Mouse (Mus musculus): Measurements from ENCODE around the gene Nipbl.

Gene Nipbl

DNA sequence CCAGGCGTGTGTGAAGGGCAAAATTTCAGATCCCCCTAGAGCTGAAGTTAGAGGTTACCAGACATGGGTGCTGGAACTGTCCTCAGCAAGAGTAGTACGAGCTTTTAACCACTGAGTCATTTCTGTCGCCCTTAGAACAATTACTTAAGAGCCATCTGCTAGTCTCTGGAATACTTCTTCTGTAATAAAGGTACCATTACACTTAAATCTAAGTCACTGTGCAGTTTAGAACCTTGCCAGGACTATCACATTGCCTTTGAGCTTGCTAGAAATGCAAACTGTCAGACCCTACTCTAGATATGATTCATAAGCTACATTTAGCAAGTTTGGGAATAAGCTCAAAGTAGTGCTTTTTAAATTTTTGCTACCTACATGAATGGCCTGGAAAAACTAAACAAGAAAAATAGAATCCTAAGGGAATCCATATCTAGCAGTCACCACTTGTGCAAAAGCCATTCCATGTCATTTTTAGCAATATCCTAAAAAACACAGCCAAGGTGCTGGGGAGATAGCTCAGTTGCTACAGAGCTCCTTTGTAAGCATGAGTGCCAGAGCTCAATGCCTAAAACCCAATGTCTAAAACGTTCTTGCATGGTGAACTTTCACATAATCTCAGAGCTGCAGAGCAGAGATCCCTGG, 27.6 kb downstream of the Nipbl start:
- 55% methylated on average over 4 of the region's 4 CpGs for WGBS

DNA sequence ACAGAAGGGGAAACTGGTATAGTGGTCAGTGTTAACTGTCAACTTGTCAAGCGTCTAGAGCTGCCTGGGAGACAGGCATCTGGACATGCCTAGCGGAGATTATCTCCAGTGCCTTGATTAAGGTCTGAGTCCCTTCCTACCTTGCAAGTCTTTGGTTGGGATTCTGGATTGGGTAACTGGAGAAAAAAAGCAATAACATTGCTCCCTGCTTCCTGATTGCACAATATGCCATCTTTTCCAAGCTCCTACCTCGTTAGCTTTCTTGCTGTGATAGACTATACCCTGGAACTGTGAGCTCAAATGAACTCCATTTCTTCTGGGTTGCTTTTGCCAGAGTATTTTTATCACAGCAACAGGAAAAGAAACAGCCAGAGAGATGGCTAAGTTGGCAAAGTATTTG, 30.9 kb downstream of the Nipbl start:
- 76% methylated on average over 3 of the region's 3 CpGs for WGBS

DNA sequence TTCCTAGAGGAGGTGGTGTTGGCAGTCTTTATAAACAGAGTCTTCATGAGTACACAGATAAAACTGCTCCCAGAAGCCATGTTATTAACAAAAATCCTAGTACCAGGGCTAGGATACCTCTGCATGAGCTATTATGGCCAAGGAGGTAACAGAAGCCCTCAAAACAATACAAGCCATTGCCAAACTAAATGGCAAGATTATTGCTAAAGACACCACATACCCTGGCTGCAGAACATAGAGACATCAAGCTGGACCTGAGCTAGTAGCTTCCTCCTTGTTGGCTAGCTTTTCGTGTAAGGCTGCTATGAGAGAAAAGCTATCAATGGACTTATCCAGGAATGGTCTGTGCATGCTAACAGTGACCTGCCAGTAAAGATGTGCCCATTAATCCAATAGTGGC, 32.4 kb downstream of the Nipbl start:
- WGBS = 85% methylated on average over 1 of the region's 1 CpGs

DNA sequence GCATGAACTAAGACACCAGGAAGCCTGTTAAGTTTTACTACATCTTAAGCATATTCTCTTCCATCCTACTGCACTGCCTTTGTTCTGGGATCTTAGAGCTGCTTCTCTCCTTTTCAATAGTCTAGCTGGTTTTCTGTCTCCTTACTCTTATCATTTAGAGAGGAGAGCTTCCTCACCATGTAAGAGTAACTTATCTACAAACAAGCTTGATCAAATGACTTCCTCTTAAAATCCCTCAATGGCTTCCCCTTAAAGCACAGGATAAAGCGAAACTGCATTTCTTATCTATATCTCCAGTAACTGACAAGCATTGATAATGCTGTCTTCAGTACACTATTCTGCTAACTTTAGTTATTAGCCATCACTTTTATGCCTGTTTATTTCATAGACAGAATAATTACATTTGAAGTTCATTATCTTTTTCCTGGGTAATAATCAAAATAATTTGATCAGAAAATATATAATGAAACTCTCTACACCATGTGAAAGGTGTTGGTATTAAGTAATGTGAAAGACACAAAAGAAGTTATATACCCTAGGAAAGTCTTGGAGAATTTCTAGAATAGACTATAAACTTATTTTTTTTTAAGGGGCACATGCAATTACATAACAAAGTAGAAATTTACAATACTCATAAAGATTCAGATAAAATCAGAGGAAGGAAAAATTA, 33.0 kb downstream of the Nipbl start:
- WGBS = 86% methylated on average over 1 of the region's 1 CpGs

DNA sequence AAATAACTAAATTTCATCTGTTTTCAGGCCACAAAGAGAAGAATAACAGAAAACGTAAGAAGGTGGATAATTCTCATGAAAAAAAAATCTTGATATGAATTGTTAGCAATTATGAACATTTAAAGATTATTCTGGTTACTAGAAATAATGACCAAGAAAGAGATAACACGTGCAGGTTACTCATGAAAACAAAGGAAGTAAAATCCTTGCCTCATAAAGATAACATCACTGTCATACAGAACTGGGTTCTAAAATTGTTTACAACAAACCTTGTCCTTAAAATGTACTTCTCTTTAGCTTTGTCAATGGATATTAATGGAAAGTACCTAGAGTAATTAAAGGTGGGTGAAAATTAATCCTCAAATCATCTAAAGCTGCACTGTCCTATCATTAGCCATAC, 37.2 kb downstream of the Nipbl start:
- 81% methylated on average over 2 of the region's 2 CpGs for WGBS

DNA sequence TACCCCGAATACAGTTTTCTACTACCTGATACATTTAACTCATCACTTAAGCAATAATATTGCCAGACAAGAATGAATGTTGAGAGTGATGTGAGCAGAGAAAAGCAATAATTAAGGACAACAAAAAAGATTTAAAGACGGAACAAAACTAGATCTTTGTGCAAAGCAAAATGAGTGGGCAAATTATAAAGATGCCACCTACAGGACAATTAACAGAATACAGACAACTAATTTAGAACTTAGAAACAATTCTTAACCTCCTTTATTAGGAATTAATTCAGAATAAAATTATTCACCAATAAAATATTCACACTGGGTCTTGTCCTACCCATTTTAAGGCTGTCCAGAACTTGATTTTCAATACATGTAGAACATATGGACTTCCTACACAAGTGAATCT, 38.0 kb downstream of the Nipbl start:
- 73% methylated on average over 2 of the region's 2 CpGs for WGBS

DNA sequence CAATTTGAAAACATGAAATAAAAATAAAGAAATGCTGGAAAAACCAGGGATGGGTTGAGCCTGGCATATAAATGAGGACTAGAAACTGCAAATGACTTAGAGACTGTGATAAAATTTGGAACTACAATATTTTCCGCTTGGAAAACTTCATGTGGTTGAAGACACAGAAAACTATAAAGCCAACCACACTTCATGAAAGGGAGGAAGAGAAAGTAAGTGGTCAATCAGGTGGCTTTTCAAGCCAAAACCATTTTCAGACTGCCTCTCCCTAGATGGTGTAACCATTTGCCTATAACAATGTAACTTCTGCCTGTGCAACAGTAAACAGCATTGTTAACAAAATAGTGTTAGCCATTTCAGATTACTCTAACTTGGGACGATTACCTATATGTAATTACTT, 41.7 kb downstream of the Nipbl start:
- WGBS = 94% methylated on average over 2 of the region's 2 CpGs

DNA sequence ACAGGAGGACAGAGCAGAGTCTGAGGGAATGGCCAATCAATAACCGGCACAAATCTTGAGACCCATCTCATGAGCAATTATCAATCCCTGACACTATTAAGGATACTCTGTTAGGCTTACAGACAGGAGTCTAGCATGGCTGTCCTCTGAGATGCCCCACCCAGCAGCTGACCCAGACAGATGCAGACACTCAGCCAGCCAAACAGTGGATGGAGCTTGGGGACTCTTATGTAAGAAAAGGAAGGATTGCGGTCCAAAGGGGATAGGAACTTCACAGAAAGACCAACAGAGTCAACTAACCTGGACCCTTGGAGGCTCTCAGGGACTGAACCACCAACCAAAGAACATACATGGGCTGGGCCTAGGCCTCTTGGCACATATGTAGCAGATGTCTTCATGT, 42.7 kb downstream of the Nipbl start:
- 85% methylated on average over 2 of the region's 2 CpGs for WGBS

DNA sequence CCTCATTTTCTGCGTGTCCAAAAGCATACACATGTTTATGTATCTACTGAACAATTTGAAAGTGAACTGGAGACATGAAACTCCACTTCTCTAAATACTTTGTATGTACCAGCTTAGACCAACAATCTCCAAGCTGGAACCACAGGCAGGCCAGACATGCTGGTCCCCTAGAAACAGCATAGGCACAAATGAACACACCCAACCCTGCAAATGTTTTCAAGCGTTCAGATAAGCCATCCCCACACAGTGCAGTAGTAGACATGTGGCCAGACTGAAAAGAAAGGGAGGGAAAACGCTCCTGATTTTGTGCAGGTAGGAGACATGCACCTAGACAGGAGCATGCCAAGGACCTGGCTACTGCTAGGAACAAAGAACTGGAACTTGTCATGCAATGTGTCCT, 52.5 kb downstream of the Nipbl start:
- 80% methylated on average over 3 of the region's 3 CpGs for WGBS

DNA sequence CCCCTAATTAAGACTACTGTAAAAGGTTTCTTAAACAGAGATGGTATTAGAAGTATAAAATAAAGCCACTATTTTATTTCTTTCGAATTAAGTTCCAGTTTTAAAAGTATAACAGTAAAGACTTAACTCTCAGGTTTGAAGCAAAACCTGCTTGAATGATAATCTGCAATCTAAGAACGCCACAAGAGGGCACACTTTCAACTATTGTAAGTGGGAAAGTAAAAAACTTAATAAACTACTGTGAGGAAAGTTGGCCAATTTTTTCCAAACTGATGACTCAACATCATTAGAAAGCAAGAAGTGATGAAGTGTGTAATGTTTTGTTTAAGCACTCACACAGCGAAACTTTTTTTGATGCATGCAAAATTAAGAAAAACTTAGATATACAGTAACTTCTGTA, 62.0 kb downstream of the Nipbl start:
- 43% methylated on average over 3 of the region's 3 CpGs for WGBS

DNA sequence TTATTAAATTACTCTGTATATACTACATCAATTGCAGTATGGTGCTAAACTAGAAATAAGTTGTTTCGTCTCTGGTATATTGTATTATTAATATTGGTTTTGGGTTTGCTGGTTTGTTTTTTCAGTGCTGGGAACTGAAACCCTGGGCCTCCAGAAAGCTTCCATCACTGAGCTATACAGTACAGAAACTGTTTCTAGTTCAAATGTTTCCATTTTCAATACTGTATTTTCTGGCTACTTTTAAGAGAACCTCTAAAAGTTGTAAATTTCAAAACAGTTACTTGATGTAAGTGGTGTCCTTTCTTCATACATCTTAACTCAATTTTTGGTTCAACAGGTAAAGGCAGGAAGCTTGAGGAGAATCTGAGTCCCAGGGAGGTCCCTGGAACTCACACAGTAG, 68.6 kb downstream of the Nipbl start:
- 95% methylated on average over 1 of the region's 1 CpGs for WGBS

DNA sequence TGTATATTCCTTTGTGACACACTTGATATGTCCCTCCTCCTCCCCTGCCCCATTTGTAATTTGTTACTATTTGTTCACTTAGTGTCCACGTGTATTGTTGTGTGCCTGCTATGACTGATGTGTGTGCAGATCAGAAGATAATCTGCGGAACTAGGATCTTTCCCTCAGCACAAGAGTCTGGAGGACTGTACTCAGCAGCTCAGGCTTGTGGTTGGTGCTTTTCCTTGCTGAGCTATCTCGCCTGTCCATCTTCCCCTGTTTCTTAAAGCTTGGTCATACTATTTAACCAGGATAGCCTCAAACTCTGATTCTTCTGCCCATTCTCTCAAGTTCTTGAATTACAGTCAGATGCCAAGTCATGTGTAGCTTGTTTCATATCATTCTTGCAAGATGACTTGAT, 69.5 kb downstream of the Nipbl start:
- 85% methylated on average over 3 of the region's 3 CpGs for WGBS

DNA sequence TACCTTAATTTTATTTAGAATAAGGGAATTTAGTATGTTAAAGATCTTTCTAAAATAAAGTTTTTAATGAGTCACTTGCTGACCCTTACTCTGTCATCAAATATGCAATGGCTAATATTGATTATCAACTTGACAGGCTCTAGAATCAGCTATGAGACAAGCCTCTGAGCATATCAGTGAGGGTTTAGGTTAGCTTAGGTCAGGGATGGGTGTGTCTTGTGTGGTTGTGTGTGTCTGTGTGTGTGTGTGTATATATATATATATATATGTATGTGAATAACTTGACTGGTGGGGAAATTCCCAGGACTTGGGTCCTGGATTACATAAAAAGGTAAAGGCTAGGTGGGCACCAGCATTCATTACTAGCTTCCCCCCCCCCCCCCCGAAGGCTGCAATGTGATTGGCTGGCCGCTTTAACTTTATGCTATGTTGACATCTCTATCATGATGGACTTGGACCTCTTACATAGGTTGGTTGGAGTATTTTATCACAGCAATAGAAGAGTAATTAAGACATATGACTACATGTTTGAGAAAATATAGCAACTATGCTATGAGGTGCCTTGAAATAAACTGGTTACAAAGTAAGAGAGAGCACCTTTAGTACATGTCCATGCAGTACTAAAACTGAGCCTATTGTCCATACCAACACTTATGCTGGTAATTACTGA, 97.0 kb downstream of the Nipbl start:
- WGBS = 89% methylated on average over 2 of the region's 2 CpGs

DNA sequence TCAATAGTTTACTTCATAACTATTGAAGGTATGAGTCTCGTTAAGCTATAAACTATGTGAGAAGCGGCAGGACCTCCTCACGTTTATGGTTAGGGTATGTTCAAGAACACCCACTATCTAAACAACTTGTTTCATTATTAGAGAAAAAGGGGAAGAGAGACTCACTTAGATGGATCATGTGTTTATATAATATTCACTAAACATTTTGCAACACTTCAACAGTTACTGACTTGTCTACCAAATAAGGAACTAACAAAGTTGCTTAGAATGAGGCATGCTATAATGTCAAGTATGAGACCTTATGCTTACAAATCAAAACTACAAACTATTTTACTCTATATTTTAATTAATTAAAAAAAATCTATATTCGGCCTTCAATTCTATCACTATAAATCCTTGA, 103.7 kb downstream of the Nipbl start:
- WGBS = 91% methylated on average over 4 of the region's 4 CpGs

DNA sequence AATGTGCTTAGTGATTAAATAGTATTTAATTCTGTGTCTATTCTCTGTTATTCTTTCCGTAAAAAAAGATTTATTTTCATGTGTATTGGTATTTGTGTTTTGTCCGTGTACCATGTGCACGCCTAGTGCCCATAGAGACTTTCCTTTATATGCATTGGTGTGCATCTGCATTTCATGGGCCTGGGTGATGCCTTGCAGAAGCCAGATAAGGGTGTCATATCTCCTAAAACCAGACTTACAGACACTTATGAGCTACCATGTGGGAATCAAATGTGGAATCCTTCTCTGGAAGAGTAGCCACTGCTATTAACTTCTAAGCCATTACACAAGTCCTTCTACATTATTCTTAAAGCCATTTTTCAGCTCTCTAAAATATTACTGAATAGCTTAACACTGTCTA, 112.7 kb downstream of the Nipbl start:
- 98% methylated on average over 3 of the region's 3 CpGs for WGBS

DNA sequence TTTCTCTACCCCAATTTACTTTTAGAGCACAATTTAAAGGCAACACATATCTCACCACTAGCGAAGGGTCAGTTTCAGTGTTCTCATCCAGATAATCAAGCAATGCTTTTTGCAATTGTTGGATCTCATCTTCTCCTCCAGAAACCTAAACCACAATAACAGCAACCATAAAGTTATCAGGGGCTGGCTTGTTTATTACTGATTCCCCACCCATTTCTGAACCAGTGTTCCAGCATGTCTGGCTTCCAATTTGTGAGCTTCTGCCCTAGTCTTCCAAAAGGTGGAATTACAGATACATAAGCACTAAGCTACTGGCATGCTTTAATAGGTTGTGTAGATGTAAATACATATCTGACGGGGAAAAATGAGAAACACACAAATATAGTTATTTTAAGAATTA, 118.6 kb downstream of the Nipbl start:
- WGBS = 100% methylated on average over 2 of the region's 2 CpGs

DNA sequence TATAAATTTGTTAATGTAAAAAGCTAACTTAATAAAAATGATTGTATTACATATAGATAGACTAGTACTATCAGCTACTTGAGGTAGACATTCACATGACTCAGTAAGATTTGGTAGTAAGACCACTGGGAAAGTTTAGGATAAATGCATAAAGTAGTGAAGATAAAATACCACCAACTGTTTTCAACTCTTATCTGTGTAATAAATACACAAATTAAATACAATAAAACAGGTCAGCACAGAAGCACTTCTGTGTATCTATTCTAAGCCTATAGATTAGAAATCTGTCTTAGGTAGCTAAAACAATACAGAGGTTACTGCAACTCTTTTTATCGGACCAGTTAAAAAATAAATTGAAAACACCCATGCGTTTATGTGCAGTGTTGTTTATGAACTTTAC, 119.4 kb downstream of the Nipbl start:
- 97% methylated on average over 2 of the region's 2 CpGs for WGBS

DNA sequence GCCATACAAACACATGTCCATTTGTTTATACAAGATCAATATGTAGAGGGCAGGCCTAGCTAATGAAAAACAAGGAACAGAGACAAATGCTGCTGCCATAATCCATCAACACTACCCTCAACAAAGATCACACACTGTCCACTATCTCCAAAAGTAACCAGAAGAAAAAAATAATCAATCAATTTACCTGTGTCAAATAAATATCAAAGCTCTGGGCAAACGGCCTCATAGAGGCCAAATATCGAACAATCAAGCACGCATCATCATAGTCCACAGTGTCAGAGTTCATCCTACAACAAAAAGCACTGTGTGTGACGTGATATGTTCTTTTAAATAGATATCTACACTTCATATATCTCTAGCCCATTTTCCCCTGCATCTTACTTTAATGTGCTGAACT, 120.2 kb downstream of the Nipbl start:
- WGBS = 97% methylated on average over 4 of the region's 4 CpGs

DNA sequence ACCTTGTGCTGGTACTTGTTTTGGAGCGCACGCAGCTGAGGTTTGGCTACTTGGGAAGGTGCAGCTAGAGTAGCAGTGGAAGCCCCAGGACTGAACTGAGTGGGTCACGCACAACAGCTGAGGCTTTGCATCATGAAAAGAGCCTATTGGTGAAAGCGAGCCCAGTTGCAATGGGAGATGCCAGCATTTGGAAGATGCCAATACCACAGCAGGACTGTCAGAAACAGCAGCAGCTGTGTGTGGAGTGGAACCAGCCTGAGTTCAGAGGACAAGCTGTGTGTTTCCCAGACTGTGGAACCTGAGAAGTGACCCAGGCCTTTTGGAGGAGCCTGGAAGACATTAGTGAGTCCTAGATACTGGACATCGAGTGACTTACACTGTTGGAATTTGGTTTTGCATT, 122.8 kb downstream of the Nipbl start:
- WGBS = 81% methylated on average over 5 of the region's 5 CpGs

DNA sequence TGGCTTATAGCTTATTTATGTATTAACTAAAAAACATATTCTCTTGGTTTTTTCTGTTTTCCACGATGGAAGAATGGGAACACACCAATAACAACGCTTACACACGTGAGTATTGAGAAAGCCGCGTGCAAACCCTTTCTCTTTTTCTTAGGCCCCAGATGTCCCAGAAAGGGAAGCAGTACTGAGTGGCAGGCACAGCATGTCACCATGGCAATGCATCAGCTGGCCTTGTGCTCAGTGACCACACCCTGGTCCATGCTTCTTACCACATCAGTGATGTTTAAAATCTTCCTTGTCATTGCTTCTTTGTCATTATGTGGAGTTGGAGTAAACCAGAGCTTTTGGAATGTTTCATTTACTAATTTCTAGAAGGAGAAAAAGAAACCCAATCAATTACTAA, 125.1 kb downstream of the Nipbl start:
- WGBS = 92% methylated on average over 5 of the region's 5 CpGs

DNA sequence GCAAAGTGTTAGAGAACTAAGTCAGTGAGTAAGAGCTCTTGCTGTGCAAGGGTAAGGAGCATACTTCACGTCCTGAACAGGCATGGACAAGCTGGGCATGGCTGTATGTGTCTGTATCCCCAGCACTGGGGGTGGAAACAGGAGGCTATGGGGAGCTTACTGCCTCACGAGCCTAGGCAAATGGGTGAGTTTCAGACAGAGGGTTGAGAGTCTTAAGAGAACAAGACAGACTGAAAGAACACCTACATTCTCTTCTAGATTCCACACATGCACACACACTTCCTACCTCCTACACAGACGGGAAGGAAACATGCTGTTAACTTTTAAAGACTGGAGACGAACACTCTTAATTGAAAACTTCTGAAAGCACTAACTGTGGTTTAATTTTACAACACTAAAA, 126.9 kb downstream of the Nipbl start:
- 53% methylated on average over 4 of the region's 4 CpGs for WGBS

DNA sequence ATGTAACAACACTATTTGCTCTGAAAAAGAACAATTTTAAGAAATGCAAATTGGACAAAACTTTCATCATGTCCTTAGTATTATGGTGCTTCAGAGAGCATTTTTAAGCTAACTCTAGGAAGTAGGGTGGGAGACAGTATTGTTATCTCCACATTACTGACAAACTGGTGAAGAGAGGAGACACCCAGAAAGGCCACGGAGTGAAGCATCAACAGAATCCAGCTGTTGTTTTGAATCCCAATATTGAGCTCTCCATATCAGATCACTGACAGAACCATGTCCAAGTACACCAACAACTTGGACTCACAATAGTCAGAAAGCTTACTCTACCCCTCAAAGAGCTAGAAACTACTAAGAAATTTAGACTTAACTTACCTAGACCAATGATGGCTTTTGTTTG, 138.8 kb downstream of the Nipbl start:
- 89% methylated on average over 1 of the region's 1 CpGs for WGBS

DNA sequence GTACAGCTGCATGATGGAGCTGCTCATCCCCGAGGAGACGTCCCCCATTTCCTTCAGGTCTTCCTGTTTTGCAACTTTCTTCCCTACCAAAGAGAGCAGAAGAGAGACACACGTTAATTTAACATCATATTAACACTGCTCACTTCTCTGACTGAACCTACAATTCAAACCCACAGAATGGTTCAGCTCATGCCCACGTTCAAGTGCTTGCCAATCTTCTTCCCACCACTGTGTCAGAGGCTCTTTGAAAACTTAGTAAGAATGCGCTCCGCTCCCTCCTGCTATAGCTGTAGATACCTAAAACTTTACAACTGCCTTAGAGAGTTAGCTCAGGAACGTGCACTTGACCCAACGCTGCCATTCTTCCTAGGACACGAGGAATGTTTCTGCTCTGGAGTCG, 141.3 kb downstream of the Nipbl start:
- WGBS = 81% methylated on average over 10 of the region's 10 CpGs
